Mouse (Mus musculus) gastrocnemius, adult 18-20 months (tissue): Measurements from ENCODE around the gene Ociad1. TPM values are rescaled to one million over a fixed set of nuclear protein-coding genes. Genes with fewer than 3 reads are reported as not detected.
A peak's percentile ranks its signal among the peaks of the same experiment; 100 is the strongest.
"Not testable (repeated sequence)": the region's sequence is repeated elsewhere in the genome, so short reads cannot be mapped to it uniquely, and the experiment has no call there.

Experiments used
- DNase-seq: peaks from one replicate; pipeline ENCODE4 v3.0.0; 2021; ENCODE audit warnings: low spot score
- total RNA-seq, 2 experiments: library from RNA; stranded (reverse); gene quantifications; 2 replicates each; pipeline ENCODE4 v1.2.3; 2021

The Ociad1 gene
- total RNA-seq, 2 experiments from 2014 or later, result 142 to 150 TPM

DNA sequence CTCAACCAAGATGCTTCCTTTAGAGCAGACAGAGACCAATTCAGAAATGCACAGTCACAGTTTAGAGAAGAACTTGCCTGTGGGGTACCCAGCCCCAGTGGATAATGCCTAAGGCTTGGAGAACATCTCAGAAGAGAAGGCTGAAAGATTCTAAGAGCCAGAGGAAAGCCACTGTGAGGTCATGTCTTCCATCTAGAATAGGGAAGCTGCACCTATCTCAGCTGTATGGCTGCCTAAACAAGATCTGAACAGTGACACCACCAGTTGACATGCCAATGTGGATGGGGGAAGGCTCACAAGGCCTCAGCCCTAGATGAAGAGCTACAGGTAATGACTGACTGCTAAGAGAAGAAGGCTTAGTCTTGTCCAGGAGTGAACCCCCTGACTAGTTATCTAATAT is 8.5 kb upstream of the Ociad1 start:
- DNase-seq, result no peak

DNA sequence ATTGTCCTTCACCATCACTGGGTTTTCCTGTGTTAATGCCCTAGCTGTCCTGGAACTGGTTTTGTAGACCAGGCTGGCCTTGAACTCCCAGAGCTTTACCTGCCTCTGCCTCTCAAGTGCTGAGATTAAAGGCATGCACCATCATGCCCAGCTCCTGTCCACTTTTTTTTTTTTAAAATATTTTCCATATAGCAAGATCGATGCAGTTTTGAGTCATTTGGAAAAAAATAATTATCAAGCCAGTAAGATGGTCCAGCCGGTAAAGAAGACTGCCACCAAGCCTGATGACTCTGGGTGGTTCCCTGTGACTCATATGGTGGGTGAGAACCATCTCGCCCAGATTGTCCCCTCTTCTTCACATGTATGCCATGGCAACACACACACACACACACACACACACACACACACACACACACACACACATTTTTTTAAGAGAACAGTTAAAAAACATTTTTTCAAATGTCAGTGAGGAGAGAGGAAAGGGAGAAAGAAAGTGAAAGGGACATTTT is 7.1 kb upstream of the Ociad1 start:
- DNase-seq, result no peak

DNA sequence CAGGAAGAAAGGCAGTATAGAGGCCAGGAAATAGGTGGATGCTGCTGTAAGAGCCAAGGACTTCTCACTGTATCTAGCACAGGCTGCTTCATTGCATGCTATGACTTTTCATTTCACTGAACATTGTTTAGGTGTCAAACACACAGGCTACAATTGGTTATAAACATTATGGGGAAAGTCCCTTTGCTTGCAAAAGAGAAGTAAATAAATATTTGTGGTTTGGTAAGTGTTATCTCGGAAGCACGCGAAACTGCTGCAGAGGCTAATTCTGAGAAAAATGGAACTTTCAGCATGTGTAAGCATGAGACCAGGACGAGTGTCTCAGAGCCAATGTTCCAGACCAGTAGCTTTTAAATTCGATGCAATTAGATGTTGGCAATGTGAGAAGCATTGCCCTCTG is 6.0 kb upstream of the Ociad1 start:
- DNase-seq, result no peak

DNA sequence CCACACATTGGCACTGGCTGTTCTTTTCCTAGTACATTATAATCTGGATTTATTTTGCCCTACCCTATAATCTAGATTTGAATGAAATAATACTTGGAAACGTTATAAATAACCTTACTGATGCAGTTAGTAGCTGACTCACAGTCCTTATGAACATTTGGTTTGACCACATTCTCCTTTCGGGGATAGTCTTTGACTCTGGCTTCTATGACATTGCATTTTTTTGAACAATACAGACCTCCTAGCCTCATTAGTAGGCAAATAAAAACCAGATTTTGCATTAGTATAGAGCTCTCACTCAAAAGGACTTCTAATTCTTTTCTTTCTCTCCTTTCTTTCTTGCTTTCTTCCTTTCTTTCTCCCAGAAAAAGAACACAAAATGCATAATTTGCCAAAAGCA is 2.7 kb upstream of the Ociad1 start:
- DNase-seq, result no peak

DNA sequence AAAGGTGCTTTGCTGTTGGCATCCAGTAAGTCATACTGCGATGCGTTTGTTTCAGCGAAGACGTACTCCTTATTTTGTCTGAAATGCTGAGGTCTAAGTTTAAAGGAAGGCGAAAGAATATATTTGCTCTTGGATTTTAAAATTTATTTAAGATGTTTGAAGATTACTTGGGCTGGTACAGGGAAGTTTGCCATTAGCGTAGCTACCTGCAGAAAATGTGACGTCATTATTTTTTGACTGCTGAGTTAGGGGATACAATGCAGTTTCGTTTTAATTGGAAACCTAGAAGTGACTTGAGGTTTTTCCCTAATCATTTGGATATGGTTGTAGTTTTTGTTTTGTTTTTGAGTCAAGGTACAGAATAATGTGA is 859 bp downstream of the Ociad1 start:
- no peak for DNase-seq

DNA sequence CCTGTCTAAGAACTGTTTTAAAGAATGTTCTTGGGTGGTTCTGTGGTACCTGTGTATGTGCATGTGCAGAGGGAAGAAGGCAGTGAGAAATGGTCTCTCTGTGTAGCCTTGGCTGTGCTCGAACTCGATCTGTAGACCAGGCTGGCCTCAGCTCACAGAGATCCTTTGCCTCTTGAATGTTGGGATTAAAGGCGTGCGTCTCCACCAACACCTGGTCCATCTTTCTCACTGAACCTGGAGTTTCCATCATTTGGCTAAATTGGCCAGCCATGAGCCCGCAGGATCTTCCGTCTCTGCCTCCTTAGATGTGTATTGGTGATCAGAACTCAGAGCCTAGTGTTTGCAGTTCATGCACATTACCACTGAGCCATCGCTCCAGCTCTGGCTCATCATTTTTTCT is 2.4 kb downstream of the Ociad1 start:
- no peak for DNase-seq

DNA sequence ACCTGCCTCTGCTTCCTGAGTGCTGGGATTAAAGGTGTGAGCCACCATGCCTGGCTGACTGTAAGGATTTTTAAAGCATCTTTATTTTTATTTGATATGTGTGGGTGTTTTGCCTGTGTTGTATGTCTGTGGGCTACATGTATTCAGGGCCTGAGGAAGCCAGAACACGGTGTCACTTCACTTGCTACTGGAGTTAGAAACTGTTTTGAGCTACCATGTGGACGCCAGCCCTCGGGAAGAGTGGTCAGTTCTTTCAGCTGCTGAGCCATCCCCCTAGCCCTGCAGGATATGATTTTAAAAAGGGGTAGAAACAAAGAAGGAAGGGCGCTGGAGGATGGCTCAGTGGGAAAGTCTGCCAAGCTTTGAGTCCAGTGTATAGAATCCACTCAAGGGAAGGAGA is 3.3 kb downstream of the Ociad1 start:
- no peak for DNase-seq

DNA sequence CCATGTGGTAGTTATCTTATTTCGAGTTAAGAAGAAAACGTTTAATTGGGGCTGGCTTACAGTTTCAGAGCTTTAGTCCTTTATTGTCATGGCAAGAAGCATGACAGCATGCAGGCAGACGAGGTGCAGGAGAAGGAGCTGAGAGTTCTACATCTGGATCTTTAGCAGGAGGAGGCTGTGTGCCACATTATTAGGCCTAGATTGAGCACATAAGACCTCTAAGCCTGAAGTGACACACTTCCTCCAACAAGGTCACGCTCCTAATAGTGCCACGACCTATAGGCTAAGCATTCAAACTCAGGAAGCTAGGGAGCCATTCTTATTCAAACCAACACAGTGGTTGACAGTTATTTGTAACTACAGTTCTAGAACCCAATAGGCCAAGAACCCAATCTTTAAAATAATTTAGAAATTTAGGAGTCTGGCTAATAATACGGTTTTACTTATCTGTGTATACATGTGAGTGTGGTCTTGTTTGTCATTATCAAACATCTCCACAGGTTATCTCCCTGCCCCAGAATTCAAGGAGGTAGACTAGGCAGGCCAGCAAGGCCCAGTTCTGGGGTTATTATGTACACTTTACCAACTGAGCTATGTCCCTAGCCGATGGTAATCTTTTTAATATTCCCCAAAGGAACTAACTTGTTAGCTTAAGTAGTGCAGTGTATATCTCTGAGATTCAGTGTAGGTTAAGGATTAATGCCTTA is 9.2 kb downstream of the Ociad1 start:
- no peak for DNase-seq

DNA sequence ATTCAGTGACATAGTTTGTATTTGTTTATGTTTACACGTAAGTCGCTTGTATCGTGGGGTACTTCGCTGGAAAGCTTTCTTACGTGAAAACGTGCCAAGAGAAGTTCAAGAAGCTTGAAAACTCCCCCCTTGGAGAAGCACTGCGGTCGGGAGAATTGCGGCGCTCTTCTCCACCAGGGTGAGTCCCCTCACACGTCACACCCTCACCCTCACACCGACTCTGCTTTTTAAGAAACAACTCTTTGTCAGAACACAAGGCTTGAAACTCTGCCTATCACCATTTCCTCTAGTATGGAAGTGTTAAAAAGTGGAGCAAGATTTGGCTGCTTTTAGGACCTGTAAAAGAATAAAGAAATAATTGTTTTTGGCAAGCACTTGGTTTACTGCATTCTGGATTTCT is 11.9 kb downstream of the Ociad1 start:
- no peak for DNase-seq

DNA sequence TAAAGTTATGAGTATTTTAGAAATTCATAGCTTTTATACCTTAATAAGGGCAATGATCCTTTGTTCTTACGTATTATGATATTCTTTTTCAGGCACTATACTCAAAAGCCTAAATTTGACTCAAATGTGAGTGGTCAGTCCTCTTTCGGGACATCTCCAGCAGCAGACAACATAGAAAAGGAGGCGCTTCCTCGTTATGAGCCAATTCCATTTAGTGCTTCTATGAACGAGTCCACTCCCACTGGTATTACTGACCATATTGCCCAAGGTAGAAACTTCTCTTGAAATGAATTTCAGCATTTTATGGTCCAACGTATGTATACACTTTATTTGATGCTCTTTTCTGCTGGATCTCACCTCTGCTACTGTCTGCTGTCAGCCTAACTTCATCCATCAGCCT is 13.9 kb downstream of the Ociad1 start:
- no peak for DNase-seq

DNA sequence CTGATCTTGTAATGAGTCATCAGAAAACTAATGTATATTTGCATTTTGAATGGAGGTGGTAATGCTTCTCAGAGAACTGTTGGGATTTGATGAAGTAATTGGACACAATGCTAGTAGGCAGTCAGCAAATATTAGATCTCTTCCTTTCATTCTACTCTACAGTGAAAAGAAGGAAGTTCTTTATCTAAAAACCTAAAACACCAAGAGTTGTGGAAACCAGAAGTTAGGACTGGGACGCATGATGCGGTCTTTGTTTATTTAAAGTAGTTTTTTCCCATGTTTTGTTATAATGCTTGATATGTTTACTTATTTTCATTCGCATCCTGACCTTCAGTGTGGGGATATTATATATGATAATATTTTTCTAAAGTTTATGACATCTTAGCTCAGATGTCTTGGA is 14.7 kb downstream of the Ociad1 start:
- DNase-seq, result no peak

DNA sequence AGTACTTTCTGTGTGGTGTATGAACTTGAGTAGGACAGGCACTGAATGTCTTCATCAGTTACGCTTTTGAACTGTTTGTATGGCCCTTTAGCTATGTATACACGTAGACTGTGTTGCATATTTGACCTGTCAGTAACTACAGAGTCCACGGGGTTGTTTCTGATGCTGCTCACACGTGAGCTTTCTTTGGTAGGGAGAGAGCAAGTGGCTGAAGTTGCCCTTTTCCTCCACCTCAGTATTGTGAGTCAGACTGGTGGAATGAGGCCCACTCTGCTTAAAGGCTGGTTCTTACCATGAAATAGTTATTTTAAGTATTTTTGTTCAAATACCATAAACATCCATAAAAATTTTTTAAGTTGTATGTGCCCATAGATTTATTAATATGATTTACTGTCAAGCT is 16.9 kb downstream of the Ociad1 start:
- no peak for DNase-seq

DNA sequence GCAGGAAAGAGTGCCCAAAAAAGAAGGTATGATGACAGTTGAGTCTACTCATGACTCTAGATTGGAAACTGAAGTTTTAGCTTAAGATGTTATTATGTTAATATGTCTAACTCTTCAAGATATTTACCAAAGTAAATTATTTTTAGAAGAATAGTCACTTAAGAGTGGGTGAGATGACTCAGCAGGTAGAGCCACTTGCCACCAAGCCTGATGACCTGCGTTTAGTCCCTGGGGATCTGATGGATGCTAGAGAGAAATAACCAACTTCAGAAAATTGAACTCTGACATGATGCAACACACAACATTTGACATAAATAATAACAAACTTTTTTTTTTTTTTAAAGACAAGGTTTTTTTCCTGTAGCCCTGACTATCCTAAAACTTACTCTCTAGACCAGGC is 17.8 kb downstream of the Ociad1 start:
- DNase-seq, result no peak

DNA sequence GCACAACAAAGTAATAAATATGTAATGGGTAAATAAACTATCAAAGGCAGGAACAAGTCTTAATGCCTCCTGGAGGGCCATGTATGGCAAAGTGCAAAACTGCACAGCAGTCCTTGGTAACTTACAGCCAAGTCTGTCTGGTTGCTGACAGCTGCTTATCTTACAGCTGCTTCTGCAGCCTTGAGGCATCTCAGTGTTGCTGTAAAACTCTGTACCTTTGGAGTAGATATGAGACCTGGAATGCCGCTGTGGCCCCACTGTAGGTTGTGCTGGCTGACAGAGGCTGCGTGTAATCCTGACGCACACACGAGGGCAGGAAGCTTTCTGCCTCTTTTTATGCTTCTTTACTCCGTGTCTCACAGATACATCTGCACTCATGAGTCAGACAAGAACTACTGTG is 18.9 kb downstream of the Ociad1 start:
- no peak for DNase-seq

DNA sequence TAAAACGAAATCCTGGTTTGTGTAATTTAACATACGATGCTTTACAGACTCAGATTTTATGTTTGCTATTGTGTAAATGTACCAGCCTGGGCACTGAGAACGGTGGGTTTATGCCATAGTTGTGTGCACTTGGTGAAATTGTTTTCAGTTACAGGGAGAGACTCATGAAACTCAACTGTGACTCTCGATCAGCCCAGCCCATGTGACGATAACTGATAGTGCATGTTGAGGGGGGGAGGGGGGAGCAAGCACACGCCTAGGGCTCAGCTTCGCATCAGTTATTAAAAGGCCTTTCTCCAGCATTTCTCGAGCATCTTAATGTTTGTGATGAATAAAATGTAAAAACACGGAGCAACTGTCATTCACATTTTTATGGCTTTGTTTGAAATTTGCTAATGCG is 21.0 kb downstream of the Ociad1 start:
- no peak for DNase-seq

DNA sequence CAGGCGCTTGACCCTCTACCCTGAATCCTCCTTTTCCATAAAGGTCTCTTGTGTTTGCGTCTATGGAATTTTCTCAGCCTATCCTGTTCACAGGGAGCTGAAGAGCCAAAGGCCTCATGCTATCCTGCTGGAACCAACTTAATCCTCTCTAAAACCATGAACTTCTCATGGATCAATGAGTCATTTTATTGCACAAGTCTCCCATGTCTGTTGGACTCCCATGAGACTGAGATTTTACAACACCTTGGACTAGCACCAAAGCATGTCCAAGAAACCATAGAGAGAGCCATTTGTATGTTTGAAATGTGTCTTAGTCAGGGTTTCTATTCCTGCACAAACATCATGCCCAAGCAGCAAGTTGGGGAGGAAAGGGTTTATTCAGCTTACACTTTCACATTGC is 22.1 kb downstream of the Ociad1 start:
- DNase-seq, result no peak

DNA sequence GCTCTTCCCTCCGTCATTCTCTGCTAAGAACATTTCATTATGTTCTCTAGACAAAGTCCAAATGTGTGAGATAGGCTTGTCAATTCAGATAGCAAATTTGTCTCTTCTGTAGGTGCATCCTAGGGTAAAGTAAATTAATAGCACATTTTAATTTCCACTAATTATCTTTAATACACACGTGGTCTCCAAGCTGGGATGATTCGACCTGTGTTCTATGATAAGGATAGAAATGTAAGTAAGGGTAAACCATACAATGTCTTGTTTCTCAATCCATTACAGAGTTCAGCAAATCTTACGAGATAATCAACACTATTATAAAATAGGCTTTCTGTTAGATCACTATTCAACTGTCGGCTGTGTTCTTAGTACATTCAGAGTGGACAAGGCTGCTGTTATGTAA is 26.7 kb downstream of the Ociad1 start:
- no peak for DNase-seq

DNA sequence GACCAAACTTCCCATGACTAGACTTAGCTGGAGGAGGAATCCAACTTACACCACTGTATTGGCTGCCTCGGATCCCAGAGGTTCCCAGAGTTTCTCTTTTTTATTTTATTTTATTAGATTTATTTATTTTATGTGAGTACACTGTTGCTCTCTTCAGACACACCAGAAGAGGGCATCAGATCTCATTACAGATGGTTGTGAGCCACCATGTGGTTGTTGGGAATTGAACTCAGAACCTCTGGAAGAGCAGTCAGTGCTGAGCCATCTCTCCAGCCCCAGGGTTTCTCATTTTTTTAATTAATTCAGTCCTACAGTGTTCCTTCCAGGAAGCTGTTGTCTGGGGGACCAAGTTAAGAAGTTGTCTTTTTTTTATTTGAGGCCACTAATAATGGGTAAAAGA is 30.1 kb downstream of the Ociad1 start:
- DNase-seq, result not testable (repeated sequence)

DNA sequence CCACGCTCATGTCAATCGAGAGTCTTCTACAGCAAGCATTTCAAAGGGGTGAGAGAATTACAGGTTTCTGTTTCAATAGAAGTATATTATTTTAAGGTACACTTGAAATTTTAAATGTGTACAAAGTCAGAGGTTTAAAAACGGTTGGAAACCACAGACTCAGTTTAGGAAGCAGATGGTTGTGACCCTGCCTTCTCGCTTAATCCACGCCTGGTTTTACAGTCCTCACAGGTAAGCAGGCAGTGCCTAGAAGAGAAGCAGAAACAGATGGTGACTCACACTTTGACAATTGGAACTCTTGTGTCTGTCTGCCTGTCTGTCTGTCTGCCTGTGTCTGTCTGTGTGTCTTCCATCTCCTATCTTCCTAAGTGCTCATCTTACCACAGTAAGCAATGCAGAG is 31.0 kb downstream of the Ociad1 start:
- no peak for DNase-seq

DNA sequence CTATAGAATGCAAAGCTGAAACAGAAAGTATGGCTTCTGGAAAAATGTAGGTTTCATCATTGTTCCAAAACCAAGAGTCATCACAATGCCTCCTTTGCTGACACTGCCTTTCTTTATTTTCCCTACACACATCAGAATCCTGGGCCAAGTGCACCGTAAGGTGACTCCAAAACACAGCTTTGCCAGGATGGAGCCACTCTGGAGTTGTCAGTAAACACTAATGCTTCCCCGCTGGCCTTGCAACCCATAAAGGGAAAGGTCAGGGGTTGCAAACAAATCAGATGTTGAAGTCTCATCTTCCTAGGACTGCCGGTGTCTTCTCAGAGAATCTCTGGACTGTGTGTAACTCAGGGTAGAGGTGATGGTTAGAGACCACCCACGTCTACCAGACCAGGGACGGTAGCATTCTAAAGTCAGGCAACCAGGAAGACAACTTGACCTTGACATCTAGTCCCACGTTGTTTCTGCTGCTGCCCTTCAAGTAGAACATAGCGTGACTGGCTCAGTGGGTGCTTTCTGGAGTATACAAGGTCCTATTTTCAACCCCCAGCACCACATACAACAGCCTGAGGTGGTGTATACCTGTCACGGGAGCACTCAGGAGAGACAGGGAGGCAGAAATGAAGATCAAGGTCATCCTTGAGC is 32.1 kb downstream of the Ociad1 start:
- peak; percentile 61 for DNase-seq

DNA sequence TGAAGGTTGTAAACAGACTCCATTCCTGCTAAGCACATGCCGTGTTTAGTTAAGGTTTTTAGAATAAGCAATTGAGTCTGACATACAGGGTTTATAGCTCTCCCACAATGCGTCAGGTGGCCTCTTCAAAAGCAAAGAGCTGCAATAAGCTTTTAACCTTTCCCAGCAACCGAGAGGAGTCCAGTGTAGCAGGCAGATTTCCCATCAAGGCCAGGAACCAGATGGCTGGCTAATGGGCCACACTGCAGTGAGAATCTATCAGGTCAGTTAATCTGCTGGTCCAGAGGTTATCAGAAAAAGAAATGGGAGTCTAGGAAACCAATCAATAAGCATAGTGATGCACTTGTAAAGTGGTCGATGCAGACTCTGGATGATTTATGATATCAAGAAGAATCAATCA is 38.4 kb downstream of the Ociad1 start:
- no peak for DNase-seq

DNA sequence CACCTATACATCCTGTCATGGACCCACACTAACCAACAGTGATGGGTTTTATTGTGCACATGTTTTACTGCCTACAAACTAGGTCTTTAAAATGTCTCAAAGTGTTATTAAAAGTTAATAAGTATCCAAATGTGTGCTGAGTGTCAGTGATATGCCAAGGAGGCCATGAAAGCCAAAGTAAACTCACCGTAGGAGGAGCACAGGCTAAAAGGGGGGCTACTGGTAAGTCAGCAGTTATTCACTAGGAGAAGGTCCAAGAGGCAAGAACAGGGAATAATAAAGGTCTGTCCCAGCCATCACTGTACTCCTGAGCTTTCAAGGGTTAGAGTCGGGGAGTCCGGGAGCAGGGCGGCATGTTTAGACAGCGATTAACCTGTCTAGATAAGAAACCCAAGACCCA is 43.9 kb downstream of the Ociad1 start:
- DNase-seq, result no peak
